Mouse (Mus musculus) forebrain, postnatal 0 days (tissue): ENCODE data around the gene Dynlt1c. TPM values are rescaled to one million over a fixed set of nuclear protein-coding genes. Genes with fewer than 3 reads are reported as not detected.
"Not testable (repeated sequence)": the region's sequence is repeated elsewhere in the genome, so short reads cannot be mapped to it uniquely, and the experiment has no call there.

Experiments used
- ATAC-seq: fragments of 200-750 bp; cut with Nextera tagmentation; 2 replicates; pipeline ENCODE4 v1.8.0; 2017; ENCODE audit warnings: mild to moderate bottlenecking, moderate library complexity
- DNase-seq: peaks from one replicate; pipeline ENCODE4 v3.0.0-alpha.2; 2015
- H3K27ac ChIP-seq: fragments of 300-500 bp; sonication (generic); 2 replicates; pipeline ENCODE4 v1.5.1; 2014; ENCODE audit warnings: low read depth, mild to moderate bottlenecking, antibody characterized with exemption, low read length, moderate library complexity, mixed read lengths
- H3K27me3 ChIP-seq: fragments of 300-500 bp; sonication (generic); 2 replicates; pipeline ENCODE4 v1.6.1; 2014; ENCODE audit warnings: mild to moderate bottlenecking, low read length, mixed read lengths; ENCODE audit not compliant: insufficient read depth
- H3K36me3 ChIP-seq: fragments of 300-500 bp; sonication (generic); 2 replicates; pipeline ENCODE4 v1.6.1; 2014; ENCODE audit warnings: mild to moderate bottlenecking, moderate library complexity; ENCODE audit not compliant: insufficient read depth
- H3K4me1 ChIP-seq: fragments of 300-500 bp; sonication (generic); 2 replicates; pipeline ENCODE4 v1.6.1; 2014; ENCODE audit warnings: antibody characterized with exemption; ENCODE audit not compliant: insufficient read depth
- H3K4me2 ChIP-seq: fragments of 300-500 bp; sonication (generic); 2 replicates; pipeline ENCODE4 v1.6.1; 2014; ENCODE audit warnings: low read depth, mild to moderate bottlenecking, moderate library complexity
- H3K4me3 ChIP-seq: fragments of 300-500 bp; sonication (generic); 2 replicates; pipeline ENCODE4 v1.5.1; 2014; ENCODE audit warnings: low read depth, low read length, mixed read lengths
- H3K9ac ChIP-seq: fragments of 300-500 bp; sonication (generic); 2 replicates; pipeline ENCODE4 v1.6.1; 2014; ENCODE audit warnings: mild to moderate bottlenecking
- H3K9me3 ChIP-seq: fragments of 300-500 bp; sonication (generic); 2 replicates; pipeline ENCODE4 v1.6.1; 2016; ENCODE audit warnings: low read length
- WGBS: fragments of 180-500 bp; shearing (Covaris S2); extraction: QIAGEN DNeasy Blood & Tissue Kit; methylation state at CpG from one replicate; pipeline ENCODE4 v1.1.7; 2014; 5-methylcytosine and 5-hydroxymethylcytosine counted together
- polyA plus RNA-seq: library from polyadenylated mRNA; unstranded; fragments of >200 nt; fragmentation: Nextera tagmentation; extraction: Ambion mirVana; gene quantifications from 2 replicates; pipeline ENCODE4 v1.2.1, GENCODE M21; 2015
- total RNA-seq: library from RNA; depleted of rRNA; stranded (reverse); fragments of >200 nt; gene quantifications from 2 replicates; pipeline ENCODE4 v1.2.3, GENCODE M21; 2014

Dynlt1c gene
- total and polyA plus RNA-seq, 2 experiments from 2014 or later: 11.0 to 32.1 TPM

- not testable (repeated sequence) for H3K27me3 ChIP-seq, H3K9me3 ChIP-seq, H3K4me1 ChIP-seq, H3K4me2 ChIP-seq, ATAC-seq, H3K27ac ChIP-seq, H3K36me3 ChIP-seq, DNase-seq, H3K9ac ChIP-seq, H3K4me3 ChIP-seq
- 82% methylated on average over 6 of the region's 13 CpGs for WGBS
Observed at GRCm38 (mm10) chr17:6617689-6618400, 16.4 kb downstream of the Dynlt1c start.

- DNase-seq, H3K9ac ChIP-seq, H3K9me3 ChIP-seq, H3K27me3 ChIP-seq, H3K27ac ChIP-seq, ATAC-seq, H3K4me1 ChIP-seq, H3K4me3 ChIP-seq, H3K36me3 ChIP-seq, H3K4me2 ChIP-seq: not testable (repeated sequence)
- WGBS: 94% methylated on average over 5 of the region's 5 CpGs
Observed at GRCm38 (mm10) chr17:6619271-6619670, 17.8 kb downstream of the Dynlt1c start.

- not testable (repeated sequence) for H3K27me3 ChIP-seq, H3K36me3 ChIP-seq, H3K4me3 ChIP-seq, H3K9ac ChIP-seq, H3K4me1 ChIP-seq, H3K27ac ChIP-seq, H3K9me3 ChIP-seq, H3K4me2 ChIP-seq
- WGBS: 71% methylated on average over 5 of the region's 6 CpGs
- peak; percentile 0 for DNase-seq
- ATAC-seq: peak; percentile 56; the same call in 1 of the 2 replicates
Observed at GRCm38 (mm10) chr17:6620035-6620434, 18.6 kb downstream of the Dynlt1c start.

- not testable (repeated sequence) for H3K4me2 ChIP-seq, H3K27me3 ChIP-seq, H3K4me1 ChIP-seq, H3K36me3 ChIP-seq, DNase-seq, H3K27ac ChIP-seq, H3K4me3 ChIP-seq, H3K9ac ChIP-seq, H3K9me3 ChIP-seq
- 80% methylated on average over 18 of the region's 20 CpGs for WGBS
- 0 out of 2 replicates have a peak, but pooled peaks have one; percentile 28 for ATAC-seq
Observed at GRCm38 (mm10) chr17:6620730-6621451, 19.4 kb downstream of the Dynlt1c start.

- not testable (repeated sequence) for H3K27me3 ChIP-seq, H3K4me1 ChIP-seq, H3K27ac ChIP-seq, H3K9me3 ChIP-seq, ATAC-seq, H3K9ac ChIP-seq, H3K4me3 ChIP-seq, DNase-seq, H3K36me3 ChIP-seq, H3K4me2 ChIP-seq
- WGBS: 92% methylated on average over 11 of the region's 12 CpGs
Observed at GRCm38 (mm10) chr17:6621976-6622375, 20.5 kb downstream of the Dynlt1c start.

GRCm38 (mm10) chr17:6624926-6625558, 23.6 kb downstream of the Dynlt1c start:
- DNase-seq, H3K9ac ChIP-seq, H3K4me2 ChIP-seq, H3K27ac ChIP-seq, H3K36me3 ChIP-seq, H3K4me1 ChIP-seq, H3K4me3 ChIP-seq, H3K27me3 ChIP-seq, H3K9me3 ChIP-seq: not testable (repeated sequence)
- 0 out of 2 replicates have a peak, but pooled peaks have one; percentile 14 for ATAC-seq
- WGBS: 55% methylated on average over 1 of the region's 6 CpGs

GRCm38 (mm10) chr17:6630398-6630797, 28.9 kb downstream of the Dynlt1c start:
- H3K36me3 ChIP-seq, H3K9ac ChIP-seq, H3K4me2 ChIP-seq, H3K4me1 ChIP-seq, H3K27me3 ChIP-seq, ATAC-seq, H3K9me3 ChIP-seq, H3K27ac ChIP-seq, DNase-seq, H3K4me3 ChIP-seq: not testable (repeated sequence)
- WGBS: 94% methylated on average over 4 of the region's 4 CpGs

- not testable (repeated sequence) for H3K27me3 ChIP-seq, H3K9me3 ChIP-seq, H3K9ac ChIP-seq, DNase-seq, ATAC-seq, H3K4me2 ChIP-seq, H3K27ac ChIP-seq, H3K36me3 ChIP-seq, H3K4me1 ChIP-seq, H3K4me3 ChIP-seq
- 83% methylated on average over 6 of the region's 6 CpGs for WGBS
Observed at GRCm38 (mm10) chr17:6632850-6633249, 31.4 kb downstream of the Dynlt1c start.

- not testable (repeated sequence) for H3K9ac ChIP-seq, H3K27ac ChIP-seq, ATAC-seq, DNase-seq, H3K9me3 ChIP-seq, H3K4me1 ChIP-seq, H3K4me3 ChIP-seq, H3K4me2 ChIP-seq, H3K36me3 ChIP-seq, H3K27me3 ChIP-seq
- 38% methylated on average over 1 of the region's 4 CpGs for WGBS
Observed at GRCm38 (mm10) chr17:6635781-6636180, 34.3 kb downstream of the Dynlt1c start.
